Mouse (Mus musculus) left cerebral cortex, adult 8-10 months (tissue): ENCODE results near the gene Xpnpep1. TPM values are rescaled to one million over a fixed set of nuclear protein-coding genes. Genes with fewer than 3 reads are reported as not detected.

ENCODE experiments used
- DNase-seq, 2 experiments: peaks; one replicate each; pipeline ENCODE4 v3.0.0; 2022; ENCODE audit warnings: low spot score in 2 of 2
- total RNA-seq, 4 experiments: library from RNA; stranded (reverse); gene quantifications; 2 replicates each; pipeline ENCODE4 v1.2.4; 2022

Xpnpep1 gene
- total RNA-seq, 4 experiments from 2014 or later, result 59.6 to 74.9 (median 68.6) TPM

DNA sequence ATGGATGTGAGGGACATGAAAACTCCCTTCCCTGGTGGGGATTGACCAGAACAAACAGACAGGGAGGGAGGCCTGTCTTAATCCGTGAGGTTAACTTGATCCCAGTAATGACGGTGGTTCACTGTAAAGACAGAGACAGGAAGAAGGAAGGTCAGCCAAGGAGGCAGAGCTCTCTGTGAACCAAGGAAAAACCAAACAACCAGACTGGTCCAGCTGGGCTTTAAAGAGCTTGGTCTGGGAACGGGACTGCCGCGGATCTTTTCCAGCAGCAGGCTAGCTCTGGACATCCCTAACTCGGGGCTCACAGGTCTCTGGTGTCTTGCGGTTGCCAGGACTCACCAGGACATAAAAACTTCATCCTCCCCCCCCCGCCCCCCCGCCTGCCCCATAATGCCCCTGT lies 26.5 kb upstream of the Xpnpep1 start:
- no peak for DNase-seq

DNA sequence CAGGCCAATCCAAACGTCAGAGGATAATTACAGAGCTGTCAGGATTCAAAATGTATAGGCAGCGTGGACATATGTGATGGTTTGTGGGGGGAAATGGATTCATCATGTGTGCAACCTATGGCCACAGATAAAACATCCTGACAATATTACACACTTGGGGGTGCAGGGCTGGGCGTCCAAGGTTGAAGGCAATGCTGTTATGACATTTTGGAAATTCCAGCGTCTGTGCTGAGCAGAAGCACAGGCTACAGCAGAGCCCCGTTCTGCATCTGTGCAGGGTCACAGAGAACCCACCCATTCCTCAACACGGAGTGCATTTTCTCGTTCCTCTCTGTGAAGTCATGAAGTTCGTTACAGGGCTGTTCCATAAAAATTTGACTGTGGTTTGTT lies 25.0 kb upstream of the Xpnpep1 start:
- no peak for DNase-seq

DNA sequence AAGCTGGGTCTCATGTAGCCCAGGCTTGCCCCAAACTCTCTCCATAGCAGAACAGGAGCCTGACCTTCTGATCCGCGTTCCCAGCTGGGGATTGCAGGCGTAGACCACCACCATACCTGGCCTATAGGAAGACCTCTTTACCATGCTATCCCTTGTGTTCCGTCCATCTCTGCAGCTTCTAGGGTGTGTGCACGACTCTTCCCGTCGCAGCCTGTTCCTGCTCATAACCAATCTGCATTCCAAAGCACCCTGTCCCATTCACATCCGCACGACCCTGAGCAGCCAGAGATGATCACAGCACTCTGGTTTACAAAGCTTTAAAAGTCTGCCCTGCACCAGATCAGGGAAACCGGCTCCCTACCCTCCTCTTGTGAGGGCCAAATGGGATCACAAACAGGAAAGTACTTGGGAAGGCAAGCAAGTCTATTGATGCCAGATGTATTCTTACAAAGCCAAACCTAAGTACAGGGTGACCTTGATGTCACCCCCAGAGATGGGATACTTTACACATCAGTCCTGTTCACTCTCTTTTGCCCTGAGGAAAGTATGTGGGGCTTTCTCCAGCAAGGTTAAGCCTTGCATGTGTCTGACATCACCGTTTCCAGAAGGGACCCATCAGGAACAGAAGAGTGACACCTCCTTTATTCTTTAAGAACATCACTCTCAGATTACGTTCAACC lies 24.4 kb upstream of the Xpnpep1 start:
- no peak for DNase-seq

DNA sequence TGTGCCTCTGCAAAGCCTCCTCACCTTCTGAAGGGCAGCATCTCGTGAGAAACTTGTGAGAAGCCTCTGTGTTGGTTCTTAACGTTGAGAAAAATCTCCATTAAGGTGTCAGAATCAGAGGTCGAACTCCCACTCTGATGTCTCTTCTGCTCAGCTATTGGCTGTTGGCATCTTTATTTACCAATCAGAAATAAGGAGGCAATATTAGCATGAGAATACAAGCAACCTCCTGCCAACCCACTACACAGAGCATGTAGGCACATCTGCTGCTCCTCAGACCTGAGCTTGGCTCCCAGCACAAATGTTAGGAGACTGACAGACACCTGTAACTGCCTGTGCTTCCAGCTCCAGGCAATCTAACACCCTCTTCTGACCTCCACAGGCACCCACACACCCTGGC lies 22.0 kb upstream of the Xpnpep1 start:
- no peak for DNase-seq

DNA sequence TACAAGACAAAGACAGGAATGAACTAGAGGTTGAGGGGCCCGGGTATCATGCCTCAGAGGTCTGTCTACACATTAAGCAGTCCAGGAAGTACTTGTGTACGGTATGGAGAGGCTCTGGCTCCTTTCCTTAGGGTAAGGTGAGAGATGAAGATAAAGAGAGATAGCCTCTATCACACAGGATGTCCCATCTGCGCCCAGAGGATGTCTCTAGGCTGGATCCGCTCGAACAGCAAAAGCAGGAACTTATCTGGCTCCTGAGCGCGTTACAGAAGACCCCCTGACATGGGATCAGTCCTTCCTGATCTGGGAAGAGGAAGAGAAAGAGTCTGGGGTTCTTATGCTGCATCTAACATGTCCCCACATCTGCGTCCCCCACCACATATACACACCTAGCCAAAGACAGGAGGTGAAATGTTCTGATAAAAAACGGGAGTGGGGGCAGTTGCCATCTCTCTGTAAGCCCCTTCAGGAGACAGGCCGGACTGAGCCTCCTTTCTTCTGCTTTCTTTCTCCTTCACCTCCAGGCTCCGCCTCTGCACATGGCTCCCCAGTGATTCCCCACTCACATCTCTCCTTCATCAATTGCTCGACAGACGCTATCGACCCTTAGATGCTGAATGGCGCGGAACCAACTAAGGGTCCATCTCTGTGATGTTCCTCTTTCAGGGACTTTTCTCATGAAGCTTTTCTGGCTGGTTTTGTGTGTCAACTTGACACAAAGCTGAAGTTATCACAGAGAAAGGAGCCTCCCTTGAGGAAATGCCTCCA lies 19.5 kb upstream of the Xpnpep1 start:
- DNase-seq, result no peak

DNA sequence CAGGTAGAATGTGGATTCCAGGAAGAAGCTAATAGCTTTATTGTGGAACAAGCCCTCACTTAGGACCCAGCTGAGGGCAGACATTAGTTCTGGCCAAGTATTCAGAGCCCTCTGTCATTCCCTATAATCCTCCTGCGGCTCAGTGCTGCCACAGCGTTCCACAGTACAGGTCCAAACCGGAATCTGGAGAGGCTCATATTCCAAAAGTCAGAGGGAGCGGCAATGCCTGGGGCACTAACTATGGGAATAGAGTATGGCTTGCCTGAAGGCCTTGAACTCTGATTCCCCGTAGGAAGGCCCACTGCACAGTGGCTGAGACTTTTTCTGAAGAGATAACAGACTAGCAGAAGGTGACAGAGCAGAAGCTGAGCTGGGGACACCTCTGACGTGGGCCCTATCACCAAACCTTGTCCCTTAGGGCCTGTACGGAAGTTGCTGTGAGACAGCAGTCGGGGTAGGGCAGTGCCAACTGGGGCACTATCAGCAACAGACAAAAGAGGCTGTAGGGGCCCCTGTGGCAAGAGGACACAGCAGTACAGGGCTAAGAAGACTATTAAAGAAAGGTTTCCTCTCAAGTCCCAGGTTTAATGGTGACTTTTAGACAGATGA lies 18.8 kb upstream of the Xpnpep1 start:
- DNase-seq, result no peak

DNA sequence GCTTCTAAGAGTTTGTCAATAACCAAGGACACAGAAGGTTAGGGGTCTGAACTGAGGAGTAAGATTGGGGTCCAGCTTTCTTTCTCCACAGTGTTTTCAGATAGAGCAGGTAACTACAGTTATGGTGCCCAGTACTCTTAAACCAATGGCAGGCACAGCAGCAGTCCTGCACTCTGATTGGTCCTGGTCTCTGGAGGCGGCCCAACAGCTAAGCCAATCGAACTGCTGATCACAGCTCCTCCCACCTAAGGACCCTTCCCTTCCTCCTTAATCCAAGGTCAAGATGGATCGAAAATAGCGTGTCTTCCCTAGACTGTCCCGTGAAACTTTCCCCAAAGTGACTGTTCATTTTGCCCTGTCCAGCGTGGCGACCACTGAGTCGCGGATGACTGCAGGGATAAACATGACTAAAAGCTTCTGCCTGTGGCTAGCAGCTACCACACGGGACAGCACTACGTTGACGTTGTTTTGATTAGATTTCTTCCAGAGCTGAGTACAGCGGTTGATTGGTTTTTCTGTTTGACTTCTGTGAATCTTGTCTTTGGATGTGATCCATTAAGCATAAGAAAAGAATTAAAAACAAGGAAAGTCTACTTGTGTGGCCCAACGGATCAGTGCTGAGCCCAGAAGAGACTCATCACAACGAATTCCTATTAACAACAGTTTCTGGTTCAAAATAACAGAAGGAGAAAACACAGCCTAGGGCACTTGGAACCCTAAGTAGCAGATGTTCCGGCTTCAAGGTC lies 18.1 kb upstream of the Xpnpep1 start:
- no peak for DNase-seq

DNA sequence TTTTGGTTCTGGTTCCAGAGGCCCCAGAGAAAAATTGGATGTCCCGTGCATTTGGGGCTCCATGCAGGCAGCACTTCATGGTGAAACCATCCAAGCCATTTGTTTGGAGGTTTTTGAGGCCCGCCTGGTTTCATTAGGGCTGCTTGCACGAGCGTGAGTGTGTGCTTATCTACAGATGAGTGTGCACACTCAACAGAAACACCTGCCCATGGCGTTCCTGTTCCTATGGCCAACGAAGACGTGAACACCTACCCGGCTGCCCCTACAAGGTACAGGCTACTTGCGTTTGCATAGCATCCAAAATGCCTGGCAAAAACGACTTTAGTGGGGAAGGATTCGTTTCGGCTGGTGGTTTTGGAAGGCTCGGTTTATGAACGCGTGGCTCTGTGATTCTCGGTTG lies 13.3 kb upstream of the Xpnpep1 start:
- DNase-seq, result no peak

DNA sequence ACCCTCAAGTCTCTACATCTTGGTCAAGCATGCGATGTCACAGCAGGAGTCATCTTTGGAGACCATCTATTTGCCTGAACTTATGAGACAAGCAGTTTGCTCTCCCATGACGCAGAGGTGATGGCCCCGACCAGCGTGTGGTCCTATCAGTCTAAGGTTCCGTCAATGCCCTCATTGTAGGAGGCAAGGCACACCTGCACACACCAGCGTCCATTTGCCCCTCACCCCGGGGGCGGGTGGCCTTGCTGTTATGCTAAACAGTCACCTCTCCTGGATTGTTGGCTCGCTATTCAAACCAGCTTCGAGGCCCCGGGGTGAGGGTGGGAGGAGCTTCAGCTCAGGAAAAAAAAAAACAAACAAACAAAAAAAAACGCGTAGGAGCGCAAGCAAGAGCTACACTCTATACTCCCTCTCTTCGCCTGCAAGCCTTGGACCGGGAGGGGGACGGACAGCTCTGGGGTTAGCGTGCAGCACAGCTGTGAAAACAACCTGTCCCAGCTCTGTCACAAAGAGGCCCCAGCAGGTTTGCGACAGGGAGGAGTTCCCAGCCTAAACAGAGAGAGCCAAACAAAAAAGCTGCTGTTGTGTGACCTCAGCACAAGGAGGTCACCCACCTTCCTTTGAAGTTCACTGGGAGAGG lies 12.1 kb upstream of the Xpnpep1 start:
- no peak for DNase-seq

DNA sequence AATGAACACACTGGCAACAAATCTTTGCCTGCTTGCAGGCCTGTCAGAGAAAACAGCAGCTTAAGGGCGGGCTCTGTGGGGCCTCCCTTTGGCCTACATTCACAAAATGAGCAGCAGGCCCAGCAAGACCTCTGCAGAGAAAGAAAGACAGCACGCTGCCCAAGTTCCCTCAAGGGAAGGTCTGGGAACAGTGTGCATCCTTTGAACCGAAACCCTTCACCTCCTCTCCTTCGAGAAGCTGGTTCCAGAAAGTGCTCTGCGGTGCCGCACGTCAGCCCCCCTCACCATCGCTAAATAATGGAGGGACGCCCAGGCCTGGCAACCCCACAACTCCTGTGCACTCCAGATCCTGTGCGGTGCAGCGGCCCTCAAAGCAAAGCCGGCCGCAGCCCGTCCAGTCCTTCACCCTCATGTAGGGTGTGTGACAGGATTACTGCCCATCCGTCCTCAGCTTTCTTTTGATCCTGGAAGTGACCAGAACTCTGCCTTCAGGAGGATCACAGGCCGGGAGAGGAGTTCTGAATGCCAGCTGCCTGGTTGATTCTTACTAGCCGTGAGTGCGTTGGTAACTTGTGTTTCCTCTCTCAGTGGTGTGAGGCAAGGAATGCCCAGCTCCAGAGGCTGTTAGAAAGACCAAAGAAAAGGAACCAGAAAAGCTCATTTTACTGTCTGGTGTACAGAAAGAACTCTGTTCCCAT lies 11.4 kb upstream of the Xpnpep1 start:
- DNase-seq, result no peak

DNA sequence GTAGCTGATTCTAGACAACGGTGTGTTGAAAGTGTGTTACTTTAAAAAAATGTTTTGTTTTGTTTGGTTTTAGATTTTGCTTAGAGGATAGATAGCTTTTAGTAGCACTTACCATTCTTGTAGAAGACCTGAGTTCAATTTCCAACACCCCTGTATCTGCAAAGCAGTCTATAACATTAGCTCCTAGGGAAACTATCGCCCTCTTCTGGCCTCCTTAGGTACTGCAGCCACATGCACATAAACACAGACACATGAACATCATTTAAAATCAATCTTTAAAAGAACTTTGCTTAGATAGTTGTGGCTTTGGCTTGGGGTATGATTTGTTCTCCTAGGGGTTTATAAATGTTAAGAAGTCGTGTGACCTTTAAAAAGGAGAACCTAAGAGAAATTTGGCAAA lies 10.1 kb upstream of the Xpnpep1 start:
- DNase-seq, result no peak

DNA sequence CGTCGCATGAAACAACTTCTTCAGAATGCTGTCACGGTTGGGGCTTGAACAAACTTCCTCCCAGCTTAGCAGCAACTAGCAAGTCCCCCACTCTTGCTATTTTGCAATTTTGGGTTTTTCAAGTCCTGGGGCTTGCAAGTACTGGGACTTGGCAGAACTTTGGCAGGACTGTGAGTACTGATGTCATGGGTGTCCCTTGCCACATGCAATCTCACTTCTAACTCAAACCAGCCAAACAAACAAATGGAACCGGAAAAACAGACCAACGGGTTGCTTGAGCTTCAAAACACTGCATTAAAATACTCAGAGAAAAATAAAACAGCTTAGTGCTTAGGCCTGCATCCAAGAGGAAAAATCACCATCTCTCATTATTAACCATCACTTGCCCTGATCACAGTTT lies 7.2 kb upstream of the Xpnpep1 start:
- no peak for DNase-seq

DNA sequence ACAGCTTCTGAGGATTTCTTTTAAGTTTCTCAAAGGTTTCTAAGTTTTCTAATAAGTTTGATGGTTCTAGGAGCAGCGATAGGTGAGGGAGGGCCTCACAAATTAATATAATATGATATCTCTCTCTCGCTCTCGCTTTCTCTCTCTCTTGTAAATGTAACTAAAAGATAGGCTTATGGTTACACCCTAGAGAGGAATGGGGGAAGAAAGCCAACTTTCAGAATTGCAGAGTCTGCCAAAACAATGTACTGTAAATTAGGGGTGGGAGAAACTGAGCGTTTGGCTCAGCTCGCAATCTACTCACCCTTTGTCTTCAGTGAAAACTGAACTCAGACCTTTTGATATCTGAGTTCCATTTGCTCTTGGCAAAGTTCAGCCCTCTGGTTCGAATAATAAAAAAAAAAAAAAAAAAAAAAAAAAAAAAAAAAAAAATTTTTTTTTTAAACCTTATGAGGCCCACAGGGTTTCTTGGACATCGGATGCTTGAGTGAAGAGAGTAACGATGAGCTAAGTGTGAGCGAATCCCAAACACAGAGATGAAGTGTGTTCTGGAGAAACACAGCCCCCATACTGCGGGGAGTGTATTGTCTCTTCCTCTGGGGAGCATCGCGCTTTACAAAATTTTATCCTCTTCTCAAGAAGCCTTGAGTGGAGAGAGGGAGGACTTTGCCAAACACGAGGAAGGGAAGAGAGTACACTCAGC lies 3.6 kb upstream of the Xpnpep1 start:
- no peak for DNase-seq

DNA sequence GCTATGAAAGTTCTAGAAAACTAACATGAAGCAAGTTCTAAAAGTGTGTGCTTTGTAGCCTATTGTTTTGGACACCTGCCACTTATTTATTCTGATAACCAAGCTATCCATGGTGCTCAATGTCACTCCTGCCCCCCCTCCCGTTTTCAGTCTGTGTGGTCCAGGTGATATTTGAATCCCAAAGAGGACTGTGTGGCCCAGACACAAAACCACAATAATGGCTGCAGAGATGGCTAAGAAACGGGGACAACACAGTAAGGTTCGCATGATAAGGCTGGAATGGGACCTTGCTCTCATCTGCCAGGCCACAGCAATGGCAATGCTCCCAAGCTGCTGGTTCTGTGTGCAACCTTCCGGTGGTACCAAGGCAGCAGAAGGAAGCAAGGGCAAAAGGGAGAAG lies 1.6 kb upstream of the Xpnpep1 start:
- DNase-seq, result no peak

DNA sequence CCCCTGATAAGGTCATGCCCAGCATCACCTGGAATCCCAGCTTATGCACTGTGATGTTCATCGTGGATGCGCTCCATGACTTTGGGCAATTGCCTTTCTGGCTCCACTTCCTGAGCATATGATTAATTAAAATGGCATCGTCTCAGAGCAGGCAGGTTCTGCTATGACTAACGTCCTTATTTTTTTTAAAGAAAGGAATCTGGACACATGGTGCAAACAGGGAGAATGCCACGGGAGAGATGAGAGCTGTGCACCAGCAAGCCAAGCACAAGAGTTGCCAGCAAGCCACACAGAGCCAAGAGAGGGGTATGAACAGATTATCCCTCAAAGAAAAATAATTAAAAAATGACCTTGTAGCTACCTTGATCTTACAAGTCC lies 1.1 kb upstream of the Xpnpep1 start:
- no peak for DNase-seq

DNA sequence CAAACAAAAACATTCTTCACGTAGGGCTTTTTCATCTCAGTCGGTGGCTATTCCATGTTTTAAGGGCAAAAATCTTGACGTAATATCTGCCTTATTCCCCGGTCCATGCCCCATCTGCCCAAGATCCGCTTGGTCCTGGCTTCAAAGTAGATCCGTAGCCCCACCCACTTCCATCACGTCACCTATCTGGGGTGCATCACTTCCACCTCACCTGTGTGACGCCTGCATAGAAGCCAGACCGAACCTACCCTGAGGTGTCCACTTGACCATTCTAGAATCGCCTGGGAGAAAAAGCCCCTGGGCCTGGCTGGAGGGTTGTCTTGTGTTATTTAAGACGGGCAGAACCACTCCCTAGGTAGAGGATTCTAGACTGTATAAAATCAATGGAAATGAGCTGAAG lies 924 bp downstream of the Xpnpep1 start:
- peak in 1 of 2 experiments; percentile 13 for DNase-seq

DNA sequence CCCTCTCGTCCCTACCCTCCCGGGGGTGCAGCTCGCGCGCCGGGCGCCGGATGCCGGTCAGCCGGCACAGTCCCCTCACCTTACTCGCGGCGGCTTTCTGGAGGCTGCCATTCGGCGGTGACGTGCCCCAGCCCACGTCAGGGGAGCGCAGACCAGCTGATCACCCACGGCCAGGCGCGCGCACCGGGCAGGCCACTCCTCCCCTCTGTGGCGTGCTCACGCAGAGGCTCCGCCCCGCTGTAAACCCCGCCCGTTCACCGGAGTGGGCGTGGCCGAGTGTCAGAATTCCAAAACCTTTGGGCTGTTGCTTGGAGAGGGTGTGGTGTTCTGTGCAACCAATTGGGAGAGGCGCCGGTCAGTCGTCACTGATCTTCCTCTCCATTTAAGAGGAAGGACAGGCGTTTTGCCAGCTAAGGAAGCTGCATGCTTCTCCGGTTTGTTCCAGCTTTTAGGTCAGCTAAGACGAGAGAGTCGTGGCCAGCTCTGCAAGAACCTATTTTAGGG lies 1.5 kb downstream of the Xpnpep1 start:
- DNase-seq, result peak; percentile 96 to 98

DNA sequence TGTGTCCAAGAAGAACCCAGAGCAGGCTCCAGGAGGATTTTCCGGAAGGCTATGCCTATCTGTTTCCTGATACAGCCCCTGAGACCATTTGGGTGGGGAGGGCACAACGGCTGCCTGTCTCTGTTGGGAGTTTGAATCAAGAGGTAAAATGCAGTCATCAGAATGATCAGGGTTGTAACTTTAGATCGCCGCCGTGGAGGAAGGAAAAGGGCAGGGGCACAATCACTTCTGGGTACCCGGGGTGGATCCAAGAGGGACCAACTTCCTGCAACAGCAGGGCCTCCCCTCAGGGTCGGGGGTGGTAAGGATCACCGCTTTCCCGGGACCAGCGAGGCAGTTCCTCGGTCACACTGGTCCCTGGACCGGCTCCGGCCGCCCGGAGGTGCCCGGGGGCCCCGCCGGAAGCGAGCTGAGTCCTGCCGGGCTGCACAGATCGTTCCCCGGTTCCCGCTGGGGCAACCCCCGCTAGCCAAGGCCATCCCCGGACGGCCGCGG lies 2.0 kb downstream of the Xpnpep1 start:
- no peak for DNase-seq

DNA sequence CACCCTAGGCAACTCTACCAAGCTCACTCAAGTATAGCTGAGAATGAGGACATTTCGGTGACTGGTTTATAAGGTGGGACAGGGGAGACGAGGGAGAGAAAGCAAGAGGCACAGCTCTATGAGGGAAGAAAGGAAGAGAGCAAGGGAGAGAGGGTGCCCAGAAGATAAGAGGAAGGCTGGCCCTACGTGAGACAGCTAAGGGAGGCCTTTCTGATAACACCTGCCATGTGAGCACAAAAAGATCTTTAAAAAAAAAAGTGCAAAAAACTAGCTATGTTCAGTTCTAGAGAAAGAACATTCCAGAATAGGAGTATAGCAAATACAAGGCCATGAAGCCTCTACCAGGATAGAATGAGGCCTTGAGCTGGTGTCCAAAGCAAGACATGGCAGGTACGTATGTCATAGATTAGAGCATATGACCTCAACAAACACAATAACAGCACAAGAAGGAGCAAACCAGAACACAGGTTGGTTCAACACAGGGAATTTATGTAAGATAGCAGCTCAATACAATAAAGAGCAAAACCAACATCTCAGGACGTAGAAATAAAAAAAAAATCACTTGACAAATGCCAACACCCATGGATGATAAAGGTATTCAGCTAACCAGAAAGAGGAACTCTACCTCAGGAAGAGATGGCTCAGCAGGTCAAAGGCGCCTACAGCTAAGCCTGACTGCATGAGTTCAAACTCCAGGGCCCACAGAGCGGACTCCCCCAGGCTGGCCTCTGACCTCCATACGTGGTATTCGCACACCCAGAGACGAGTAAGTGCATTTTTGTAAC lies 6.7 kb downstream of the Xpnpep1 start:
- no peak for DNase-seq
